Mouse (Mus musculus): ENCODE measurements around the gene Chd3. TPM values are rescaled to one million over a fixed set of nuclear protein-coding genes. Genes with fewer than 3 reads are reported as not detected.

Chd3 gene
- polyA plus RNA-seq, 1 experiment: 278 TPM

GRCm38 (mm10) chr11:69408541-69409377 is 39.6 kb upstream of the Chd3 start:
- H3K4me1 ChIP-seq (ENCODE audit: control insufficient read depth, insufficient read depth, low read length): peaks cover 30% of the 10 kb centered on the region
- H3K27ac ChIP-seq (ENCODE audit: insufficient read depth, low read depth, low read length): peak overlapping the region; percentile 76
- WGBS: under 1% methylated on average over 33 of the region's 33 CpGs
- peak overlapping the region; percentile 56 for H3K4me3 ChIP-seq (ENCODE audit: insufficient read depth, low read depth, low read length)
- no peak for TF ChIP-seq CTCF (IDR thresholded peaks at IDR 0.05; ENCODE audit: insufficient read depth, low read depth, low read length)
- TF ChIP-seq POLR2A (IDR thresholded peaks at IDR 0.05; ENCODE audit: insufficient read depth, low read depth, low read length): no peak

- WGBS: 67% methylated on average over 4 of the region's 4 CpGs
- TF ChIP-seq CTCF (IDR thresholded peaks at IDR 0.05; ENCODE audit: insufficient read depth, low read depth, low read length) (no peak), POLR2A (IDR thresholded peaks at IDR 0.05; ENCODE audit: insufficient read depth, low read depth, low read length) (no peak)
- peaks cover 19% of the 10 kb centered on the region for H3K4me1 ChIP-seq (ENCODE audit: control insufficient read depth, insufficient read depth, low read length)
- H3K27ac ChIP-seq (ENCODE audit: insufficient read depth, low read depth, low read length): no peak overlapping the region
- H3K4me3 ChIP-seq (ENCODE audit: insufficient read depth, low read depth, low read length): no peak overlapping the region
Observed at GRCm38 (mm10) chr11:69407724-69408004, 38.5 kb upstream of the Chd3 start.

- WGBS: 85% methylated on average over 16 of the region's 16 CpGs
- TF ChIP-seq CTCF (IDR thresholded peaks at IDR 0.05; ENCODE audit: insufficient read depth, low read depth, low read length): no peak
- TF ChIP-seq POLR2A (IDR thresholded peaks at IDR 0.05; ENCODE audit: insufficient read depth, low read depth, low read length): no peak
- H3K4me3 ChIP-seq (ENCODE audit: insufficient read depth, low read depth, low read length): no peak overlapping the region
- H3K4me1 ChIP-seq (ENCODE audit: control insufficient read depth, insufficient read depth, low read length): peaks cover 18% of the 10 kb centered on the region
- H3K27ac ChIP-seq (ENCODE audit: insufficient read depth, low read depth, low read length): no peak overlapping the region
Observed at GRCm38 (mm10) chr11:69406867-69407723, 37.9 kb upstream of the Chd3 start.

- Histone ChIP-seq H3K4me3 (ENCODE audit: insufficient read depth, low read depth, low read length) (no peak overlapping the region), H3K27ac (ENCODE audit: insufficient read depth, low read depth, low read length) (no peak overlapping the region), H3K4me1 (ENCODE audit: control insufficient read depth, insufficient read depth, low read length) (peaks cover 18% of the 10 kb centered on the region)
- no peak for TF ChIP-seq CTCF (IDR thresholded peaks at IDR 0.05; ENCODE audit: insufficient read depth, low read depth, low read length)
- no peak for TF ChIP-seq POLR2A (IDR thresholded peaks at IDR 0.05; ENCODE audit: insufficient read depth, low read depth, low read length)
- 87% methylated on average over 19 of the region's 19 CpGs for WGBS
Observed at GRCm38 (mm10) chr11:69406282-69406681, 37.1 kb upstream of the Chd3 start.

- peaks cover 22% of the 10 kb centered on the region for H3K4me1 ChIP-seq (ENCODE audit: control insufficient read depth, insufficient read depth, low read length)
- no peak overlapping the region for H3K27ac ChIP-seq (ENCODE audit: insufficient read depth, low read depth, low read length)
- H3K4me3 ChIP-seq (ENCODE audit: insufficient read depth, low read depth, low read length): no peak overlapping the region
- TF ChIP-seq POLR2A (IDR thresholded peaks at IDR 0.05; ENCODE audit: insufficient read depth, low read depth, low read length) (no peak), CTCF (IDR thresholded peaks at IDR 0.05; ENCODE audit: insufficient read depth, low read depth, low read length) (no peak)
- WGBS: 87% methylated on average over 24 of the region's 24 CpGs
Observed at GRCm38 (mm10) chr11:69405397-69406200, 36.4 kb upstream of the Chd3 start.

- WGBS: 86% methylated on average over 22 of the region's 24 CpGs
- TF ChIP-seq CTCF (IDR thresholded peaks at IDR 0.05; ENCODE audit: insufficient read depth, low read depth, low read length) (no peak), POLR2A (IDR thresholded peaks at IDR 0.05; ENCODE audit: insufficient read depth, low read depth, low read length) (no peak)
- Histone ChIP-seq H3K4me1 (ENCODE audit: control insufficient read depth, insufficient read depth, low read length) (peaks cover 22% of the 10 kb centered on the region), H3K27ac (ENCODE audit: insufficient read depth, low read depth, low read length) (no peak overlapping the region), H3K4me3 (ENCODE audit: insufficient read depth, low read depth, low read length) (no peak overlapping the region)
Observed at GRCm38 (mm10) chr11:69404595-69405396, 35.6 kb upstream of the Chd3 start.

GRCm38 (mm10) chr11:69403691-69404594 is 34.7 kb upstream of the Chd3 start:
- 91% methylated on average over 37 of the region's 38 CpGs for WGBS
- Histone ChIP-seq H3K4me1 (ENCODE audit: control insufficient read depth, insufficient read depth, low read length) (peaks cover 22% of the 10 kb centered on the region), H3K4me3 (ENCODE audit: insufficient read depth, low read depth, low read length) (no peak overlapping the region), H3K27ac (ENCODE audit: insufficient read depth, low read depth, low read length) (no peak overlapping the region)
- TF ChIP-seq POLR2A (IDR thresholded peaks at IDR 0.05; ENCODE audit: insufficient read depth, low read depth, low read length) (no peak), CTCF (IDR thresholded peaks at IDR 0.05; ENCODE audit: insufficient read depth, low read depth, low read length) (no peak)

Data from olfactory bulb, adult 2 months (tissue).